Mouse (Mus musculus): ENCODE measurements around the gene Cmtm7.
A peak's percentile ranks its signal among the peaks of the same experiment; 100 is the strongest.

The Cmtm7 gene

DNA sequence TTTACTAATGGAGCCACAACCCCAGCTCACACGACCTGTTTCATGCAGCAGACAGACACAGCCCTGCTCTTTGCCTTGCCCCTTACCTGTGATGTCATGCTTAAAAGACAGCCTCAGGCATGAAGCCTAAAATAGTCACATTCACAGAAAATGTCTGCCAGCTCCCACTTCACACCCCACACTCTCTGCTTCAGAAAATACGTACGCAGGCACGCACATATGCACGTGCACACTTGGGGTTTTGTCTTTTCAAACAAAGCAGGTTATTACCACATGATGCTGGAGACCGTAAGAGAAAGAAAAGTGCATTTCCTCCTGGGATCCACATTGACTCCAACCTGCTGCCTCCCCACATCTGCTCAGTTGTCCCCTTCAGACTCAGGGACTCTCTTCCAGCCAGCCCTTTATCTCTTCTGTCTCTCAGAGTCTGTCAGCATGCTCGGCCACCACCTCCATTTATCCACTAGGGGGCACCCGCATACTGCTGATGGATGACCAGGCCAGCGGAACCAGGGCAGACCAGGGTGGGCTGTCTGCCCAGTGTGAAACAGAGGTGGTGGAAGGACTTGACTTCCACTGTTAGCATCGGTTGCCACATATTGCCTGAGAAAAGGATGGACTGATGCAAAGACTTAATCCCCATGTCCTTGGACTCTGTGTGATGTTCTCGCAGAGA is 15.8 kb upstream of the Cmtm7 start:
- ATAC-seq (ENCODE audit: insufficient number of reproducible peaks, low FRiP score, low TSS enrichment), result peak; percentile 81; the same call in 1 of the 2 replicates

DNA sequence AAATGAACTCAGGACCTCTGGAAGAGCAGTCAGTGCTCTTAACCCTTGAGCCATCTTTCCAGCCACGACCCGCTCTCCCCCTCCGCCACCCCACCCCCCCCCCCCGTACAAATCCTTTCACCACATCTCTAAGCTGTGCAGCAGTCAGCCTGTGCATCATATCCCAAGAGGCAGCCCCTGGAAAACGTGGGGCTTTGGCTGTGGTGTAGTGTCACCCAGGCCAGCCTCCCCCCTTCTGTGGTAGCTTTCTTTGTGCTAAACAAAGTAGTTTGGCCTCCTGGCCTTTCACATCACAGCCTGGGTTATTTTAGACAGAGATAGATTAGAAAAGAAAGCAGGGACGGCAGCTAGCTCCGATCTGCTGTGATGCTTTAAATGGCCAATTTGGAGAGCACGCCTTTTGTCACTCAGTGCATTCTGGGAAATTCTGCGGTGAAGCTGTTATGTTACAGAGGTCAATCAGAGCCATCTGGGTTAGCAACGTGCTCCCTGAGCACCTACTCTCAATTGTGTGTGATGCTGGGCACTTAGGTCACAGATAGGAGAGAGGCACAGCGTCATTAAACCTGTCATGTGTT is 14.9 kb upstream of the Cmtm7 start:
- ATAC-seq (ENCODE audit: insufficient number of reproducible peaks, low FRiP score, low TSS enrichment), result no peak

DNA sequence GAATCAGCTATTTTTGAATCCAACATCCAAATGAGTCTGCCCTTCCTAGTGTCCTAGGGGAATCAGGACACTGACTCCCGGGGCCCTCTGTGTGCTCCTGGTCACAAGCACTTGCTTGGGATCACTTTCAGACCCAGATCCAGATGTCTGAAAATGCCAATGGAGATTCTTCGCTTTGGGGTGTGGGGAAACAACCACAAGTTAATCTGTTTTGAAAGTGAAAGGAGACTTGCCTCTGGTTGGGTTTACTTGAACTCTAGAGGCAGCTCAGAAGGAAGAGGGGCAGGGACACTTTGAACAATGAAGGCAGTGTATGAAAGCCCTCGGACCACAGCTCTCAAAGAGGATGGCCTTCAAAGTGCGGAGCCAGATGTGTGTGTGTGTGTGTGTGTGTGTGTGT is 12.8 kb upstream of the Cmtm7 start:
- no peak for ATAC-seq (ENCODE audit: insufficient number of reproducible peaks, low FRiP score, low TSS enrichment)

DNA sequence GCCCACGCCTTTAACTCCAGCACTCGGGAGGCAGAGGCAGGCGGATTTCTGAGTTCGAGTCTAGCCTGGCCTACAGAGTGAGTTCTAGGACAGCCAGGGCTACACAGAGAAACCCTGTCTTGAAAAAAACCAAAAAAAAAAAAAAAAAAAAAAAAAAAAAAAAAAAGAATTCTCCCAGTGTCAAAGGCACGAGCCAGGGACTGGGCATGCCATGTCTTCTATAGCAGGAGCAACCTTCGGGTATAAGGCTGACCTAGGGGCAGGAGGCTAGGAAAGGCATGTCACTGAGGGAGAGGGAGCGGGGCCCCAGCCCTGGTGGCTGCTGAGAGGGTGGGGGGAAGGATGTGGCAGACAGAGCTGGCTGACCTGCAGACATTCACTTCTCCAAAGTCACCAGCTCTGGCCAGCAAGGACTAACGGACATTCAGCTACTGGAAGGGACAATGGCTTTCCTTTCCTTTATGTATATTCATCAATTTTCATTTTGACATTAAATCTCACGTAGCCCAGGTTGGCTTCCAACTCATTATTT is 12.2 kb upstream of the Cmtm7 start:
- no peak for ATAC-seq (ENCODE audit: insufficient number of reproducible peaks, low FRiP score, low TSS enrichment)

DNA sequence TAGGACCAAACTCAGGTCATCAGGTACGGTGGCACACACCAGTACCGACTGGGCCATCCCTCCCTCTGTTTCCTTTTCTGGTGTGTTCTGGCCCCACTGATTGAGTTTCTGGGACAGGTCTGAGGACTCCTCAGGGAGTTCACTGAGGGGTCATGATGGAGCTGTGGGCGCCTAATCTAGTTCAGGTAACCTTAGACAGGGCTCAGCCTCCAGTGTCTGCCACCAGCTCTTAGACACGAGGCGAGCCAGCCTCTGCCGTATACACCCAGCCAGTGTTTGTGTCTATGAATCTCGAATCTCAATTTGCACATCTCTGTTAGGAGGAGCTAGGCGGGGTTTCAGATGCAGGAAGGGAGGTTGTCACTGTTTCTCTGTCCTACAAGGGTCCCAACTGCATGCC is 8.3 kb upstream of the Cmtm7 start:
- ATAC-seq (ENCODE audit: insufficient number of reproducible peaks, low FRiP score, low TSS enrichment), result no peak

DNA sequence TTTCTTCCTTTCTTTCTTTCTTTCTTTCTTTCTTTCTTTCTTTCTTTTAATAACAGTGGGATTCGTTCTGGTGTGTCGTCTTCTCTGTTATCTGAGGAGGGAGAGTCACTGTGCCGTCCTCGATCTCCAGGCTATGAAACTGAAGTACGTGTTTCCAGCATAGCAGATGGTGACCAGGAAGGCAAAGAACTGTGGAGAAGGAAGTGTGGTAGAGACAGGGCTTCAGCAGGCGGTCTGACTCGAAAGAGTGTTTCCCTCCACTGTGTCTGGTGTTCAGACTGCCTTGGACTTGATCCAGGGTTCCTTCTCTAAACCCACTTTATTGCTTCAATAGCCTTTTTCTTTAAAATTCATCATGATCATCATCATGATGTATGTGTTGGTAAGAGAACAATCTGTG is 7.9 kb upstream of the Cmtm7 start:
- ATAC-seq (ENCODE audit: insufficient number of reproducible peaks, low FRiP score, low TSS enrichment), result no peak

DNA sequence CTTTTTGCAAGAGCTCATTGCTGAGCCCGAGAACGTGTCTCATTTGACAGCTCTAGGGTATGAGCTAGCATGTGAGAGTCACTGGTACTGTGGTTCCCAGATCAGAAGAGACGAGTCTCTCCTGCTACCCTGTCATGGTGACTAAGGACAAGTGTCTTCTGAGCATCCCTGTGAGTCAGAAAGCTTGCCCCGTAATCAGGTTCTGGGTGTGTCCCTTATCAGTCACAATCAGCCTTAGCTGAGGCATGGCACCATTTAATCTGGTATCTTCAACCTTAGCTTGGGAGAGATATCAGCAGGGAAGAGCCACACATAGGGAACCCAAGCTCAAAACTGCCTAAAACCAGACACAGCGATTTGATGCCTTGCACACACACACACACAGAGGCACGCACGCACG is 7.0 kb upstream of the Cmtm7 start:
- no peak for ATAC-seq (ENCODE audit: insufficient number of reproducible peaks, low FRiP score, low TSS enrichment)

DNA sequence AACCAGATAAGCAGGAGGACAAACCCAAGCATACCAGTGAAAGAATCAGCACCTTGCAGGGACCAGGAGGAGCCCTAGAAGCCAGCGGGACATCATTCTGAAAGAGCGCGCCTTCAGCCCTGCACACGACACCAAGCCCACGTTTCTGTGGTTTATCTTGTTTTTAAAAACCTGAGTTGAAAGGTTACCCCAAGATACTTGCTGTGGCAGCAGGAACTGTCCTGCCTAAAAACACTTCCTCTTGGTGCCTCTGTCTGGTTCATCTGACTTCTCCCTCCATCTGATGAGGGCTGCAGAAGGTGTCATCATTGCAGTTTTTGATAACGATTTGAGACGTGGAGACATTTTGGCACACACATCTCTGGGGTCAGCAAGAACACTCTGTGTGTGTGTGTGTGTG is 6.1 kb upstream of the Cmtm7 start:
- ATAC-seq (ENCODE audit: insufficient number of reproducible peaks, low FRiP score, low TSS enrichment), result no peak

DNA sequence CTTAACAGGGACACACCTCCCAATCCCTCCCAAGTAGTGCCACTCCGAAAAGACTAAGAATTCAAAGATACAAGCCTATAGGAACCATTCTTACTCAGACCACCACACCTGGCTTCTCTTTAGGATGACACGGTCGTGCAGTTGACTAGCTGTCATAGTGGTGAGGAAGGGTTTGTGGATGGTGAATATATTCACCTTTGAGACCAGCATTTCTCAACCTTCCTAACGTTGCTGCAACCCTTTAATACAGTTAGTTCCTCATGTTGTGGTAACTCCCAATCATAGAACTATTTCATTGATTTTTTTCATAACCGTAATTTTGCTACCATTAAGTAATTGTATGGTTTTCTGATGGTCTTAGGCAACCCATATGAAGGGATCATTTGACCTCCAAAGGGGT is 5.5 kb upstream of the Cmtm7 start:
- ATAC-seq (ENCODE audit: insufficient number of reproducible peaks, low FRiP score, low TSS enrichment), result no peak

DNA sequence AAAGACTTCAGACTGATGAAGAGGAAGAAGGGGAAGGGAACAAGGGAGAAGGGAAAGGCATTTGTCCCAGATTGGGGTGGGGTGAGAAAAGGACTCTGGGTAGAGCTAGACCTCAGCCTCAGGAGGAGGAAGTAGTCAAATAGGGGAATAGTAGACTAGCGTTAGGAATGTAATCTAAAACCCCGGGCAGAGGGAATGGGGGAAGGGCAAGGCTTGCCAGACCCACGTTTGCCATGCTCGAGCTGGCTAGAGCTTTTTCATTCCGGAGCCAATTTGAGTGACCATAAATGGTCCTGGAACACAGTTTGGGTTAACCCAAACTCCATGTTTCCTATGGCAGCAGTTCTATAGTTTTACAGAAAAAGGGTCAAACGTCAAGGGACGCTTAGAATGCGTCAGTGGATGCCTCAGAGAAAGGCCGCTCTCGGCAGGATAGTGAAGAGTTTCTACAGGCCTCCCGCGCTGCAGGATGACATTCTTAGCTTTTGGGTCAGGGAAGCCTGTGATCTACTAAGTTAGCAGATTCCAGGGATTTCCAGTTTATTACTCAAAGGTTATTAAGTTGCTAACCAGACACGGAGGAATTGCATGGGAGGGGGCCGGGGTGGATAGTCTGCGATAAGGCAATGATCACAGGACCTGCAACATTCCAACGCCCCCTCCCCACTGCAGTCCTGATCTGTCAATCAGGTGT is 3.9 kb upstream of the Cmtm7 start:
- ATAC-seq (ENCODE audit: insufficient number of reproducible peaks, low FRiP score, low TSS enrichment), result no peak

DNA sequence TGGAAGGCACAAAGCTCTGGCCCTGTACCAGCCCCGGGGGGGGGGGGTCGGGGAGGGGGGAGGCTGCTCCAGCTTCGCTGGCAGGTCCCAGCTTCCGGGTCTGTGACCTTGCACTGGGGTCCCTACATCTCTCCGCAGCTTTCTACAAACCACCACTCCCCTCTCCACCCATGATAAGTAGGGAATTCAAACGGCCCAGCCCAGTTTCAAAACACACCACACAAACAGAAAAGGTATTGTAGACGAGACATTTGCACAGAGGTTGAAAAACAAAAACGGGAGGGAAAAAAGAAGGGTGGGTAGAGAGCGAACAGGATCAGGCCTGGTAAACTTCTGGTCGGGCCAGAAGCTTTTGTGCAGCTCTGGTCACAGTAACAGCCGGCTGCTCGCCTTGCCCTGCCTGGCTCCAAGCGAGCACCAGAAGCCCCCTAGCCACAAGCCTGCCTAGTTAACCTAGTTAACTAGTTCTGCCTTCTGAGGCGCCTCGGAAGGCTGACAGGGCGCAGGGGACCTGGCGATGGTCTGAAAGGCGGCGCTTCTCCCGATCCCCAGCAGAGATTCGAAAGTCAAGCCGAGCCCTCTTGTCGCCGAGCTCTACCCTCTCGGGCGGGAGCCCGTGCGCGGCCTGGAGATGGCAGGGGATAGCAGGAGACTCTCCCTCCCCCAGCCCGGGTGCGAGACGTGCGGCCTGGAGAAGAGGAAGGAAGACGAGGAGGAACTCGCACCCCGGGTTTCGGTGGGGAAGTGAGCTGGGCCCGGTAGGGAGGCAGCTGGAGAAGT is 720 bp downstream of the Cmtm7 start:
- peak; percentile 57; the same call in 1 of the 2 replicates for ATAC-seq (ENCODE audit: insufficient number of reproducible peaks, low FRiP score, low TSS enrichment)

DNA sequence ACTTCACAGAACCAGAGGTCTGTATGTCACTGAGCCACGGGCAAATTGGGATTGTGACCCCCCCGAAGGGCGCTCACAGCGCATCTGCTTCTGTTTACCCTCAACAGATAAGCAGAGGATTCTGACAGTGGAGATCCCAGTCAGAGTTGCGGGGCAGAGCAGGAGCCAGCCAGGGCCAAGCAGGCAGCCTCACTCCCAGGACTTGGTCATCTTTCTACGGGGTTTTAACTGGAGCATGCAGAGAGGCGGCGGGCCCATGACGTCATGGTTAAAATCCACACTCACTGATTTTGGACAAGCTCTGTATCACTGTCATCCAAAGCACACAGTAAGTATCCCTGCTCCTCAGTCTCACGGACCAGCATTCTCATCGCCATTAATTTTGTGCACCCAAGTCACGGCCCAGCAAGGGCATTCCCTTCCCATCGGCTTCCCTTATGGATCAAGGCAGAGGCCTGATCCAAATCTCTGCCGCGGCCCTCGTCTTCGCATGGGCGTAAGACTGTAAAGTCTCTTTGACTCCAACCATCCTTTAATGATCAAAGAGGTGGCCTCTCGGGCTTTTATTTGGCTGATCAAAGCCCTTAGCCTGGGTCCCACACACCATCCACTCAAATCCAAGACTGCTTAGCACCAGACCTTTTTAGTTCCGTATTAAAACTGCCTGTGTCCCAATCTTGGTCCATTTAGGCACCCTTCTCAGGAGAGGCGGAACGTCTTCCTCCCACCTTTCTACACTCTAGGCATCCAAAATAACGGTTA is 1.5 kb downstream of the Cmtm7 start:
- ATAC-seq (ENCODE audit: insufficient number of reproducible peaks, low FRiP score, low TSS enrichment), result no peak

DNA sequence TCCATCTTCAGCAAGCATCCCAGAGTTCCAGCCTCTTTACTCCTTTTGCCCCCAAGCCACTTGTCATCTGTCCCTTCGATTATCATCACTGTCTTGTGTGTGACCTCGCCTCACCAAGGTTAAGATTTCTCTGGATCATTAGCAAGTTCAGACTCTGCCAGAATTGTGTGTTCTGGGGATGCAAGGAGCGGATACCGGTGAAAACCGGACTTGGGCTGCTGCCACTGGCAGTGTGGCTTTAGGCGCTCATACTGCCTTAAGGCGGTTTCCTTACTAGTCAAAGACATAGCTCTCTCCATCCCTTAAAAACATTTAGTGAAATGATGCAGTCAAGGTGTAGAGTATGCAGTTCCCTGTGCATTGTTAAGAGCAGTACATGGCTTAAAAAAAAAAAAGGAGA is 2.8 kb downstream of the Cmtm7 start:
- no peak for ATAC-seq (ENCODE audit: insufficient number of reproducible peaks, low FRiP score, low TSS enrichment)

DNA sequence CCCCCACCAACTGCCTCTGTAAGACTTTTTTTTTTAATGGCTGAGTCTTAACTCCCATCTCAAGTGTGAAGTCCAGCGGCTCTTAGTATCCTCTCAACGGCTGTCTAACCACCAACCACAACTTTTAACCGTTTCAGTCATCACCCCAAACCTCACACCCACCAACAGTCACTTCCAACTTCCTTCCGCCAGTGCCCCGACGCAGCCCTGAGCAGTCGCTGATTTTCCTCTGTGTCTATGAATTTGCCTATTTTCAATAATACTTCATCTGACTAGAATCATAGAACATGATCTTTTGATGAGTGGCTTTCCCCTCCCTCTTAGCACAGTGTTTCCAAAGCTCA is 3.6 kb downstream of the Cmtm7 start:
- no peak for ATAC-seq (ENCODE audit: insufficient number of reproducible peaks, low FRiP score, low TSS enrichment)

DNA sequence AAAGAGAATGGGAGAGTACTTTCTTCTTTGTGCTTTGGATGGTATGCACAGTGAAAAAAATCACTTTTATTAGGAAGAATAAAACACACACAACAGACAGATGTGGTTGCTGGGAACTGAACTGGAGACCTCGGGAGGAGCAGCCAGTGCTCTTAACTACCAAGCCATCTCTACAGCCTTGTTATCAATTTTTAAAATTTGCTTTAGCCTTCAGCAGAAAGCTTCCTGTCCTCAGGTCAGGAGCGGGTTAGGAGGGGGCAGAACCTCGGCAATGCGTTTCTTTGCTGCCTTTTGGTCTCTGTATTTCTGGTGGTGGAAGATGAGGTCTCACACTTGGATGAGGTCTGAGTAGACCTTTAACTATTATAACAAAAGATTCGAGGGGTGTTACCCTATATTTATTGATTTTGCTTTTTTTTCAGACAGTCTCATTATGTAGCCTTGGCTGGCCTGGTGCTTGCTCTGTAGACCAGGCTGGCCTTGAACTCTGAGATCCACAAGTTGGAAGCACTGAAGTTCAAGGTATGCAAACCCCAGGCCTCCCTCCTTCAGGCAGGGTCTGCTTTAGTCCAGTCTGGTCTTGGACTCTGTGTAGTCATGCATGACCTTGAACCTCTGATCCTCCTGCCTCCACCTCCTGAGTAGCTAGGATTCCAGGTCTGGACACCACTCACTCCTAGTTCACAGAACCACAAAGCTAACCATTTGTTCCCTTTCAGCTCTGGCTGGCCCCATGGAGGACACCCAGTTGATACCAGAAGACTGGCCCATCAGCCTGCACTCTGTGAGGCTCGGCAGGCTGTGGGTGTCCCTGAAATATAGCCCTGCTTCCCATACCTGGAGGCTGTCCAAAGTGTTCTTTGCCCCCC is 4.2 kb downstream of the Cmtm7 start:
- ATAC-seq (ENCODE audit: insufficient number of reproducible peaks, low FRiP score, low TSS enrichment), result no peak

DNA sequence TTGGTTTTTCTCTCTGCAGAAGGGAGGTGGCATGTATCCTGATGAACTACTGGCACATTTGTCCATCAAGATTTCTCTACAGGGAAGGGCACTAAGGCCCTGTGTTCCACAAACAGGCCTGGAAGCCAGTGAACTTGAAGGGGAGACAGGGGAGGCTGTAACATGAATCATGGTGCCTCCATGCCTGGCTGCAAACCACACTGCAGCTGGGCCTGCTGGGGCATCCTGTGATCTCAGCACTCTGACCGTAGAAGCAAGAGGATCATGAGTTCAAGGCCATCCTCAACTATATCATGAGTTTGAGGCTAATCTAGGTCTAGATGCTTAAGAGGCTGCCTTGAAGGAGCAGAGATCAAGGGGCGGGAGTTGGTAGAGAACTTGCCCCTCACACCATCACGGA is 5.3 kb downstream of the Cmtm7 start:
- no peak for ATAC-seq (ENCODE audit: insufficient number of reproducible peaks, low FRiP score, low TSS enrichment)

DNA sequence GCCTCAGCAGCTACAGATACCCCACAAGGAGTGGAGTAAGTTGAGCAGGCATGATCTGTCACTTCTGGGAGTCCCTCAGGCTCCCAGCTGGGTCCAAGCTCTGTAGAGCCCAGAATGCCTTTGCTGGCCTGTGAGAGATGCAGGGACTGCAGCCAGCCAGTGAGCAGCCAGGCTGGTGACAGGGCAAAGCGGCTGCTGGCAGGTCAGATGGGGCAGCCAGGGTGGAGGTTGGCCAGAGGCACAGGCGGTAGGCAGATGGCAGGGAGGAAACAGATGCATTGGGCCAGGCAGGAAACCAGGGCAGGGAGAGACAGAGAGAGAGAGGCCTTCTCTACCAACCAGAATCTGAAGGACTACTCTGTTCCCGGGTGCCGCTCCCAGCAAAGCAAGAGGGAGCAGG is 6.4 kb downstream of the Cmtm7 start:
- peak; percentile 92 for ATAC-seq (ENCODE audit: insufficient number of reproducible peaks, low FRiP score, low TSS enrichment)

DNA sequence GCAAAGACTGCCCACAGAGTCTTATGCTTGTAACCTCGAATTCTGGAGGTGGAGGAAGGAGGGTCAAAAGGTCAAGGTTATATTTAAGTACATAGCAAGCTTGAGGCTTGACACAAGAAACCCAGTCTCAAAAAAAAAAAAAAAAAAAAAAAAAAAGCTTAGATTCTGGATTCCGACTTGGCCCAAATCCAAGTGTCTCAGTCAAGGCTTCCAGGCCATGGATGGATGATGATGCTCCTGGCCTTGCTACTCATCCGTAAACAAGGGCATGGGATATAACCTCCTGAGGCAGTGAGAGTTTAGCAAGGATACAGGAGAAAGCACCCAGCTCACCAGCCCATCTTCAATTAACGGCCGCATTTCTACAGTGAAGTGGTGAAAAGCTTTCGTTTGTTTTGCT is 7.0 kb downstream of the Cmtm7 start:
- no peak for ATAC-seq (ENCODE audit: insufficient number of reproducible peaks, low FRiP score, low TSS enrichment)

DNA sequence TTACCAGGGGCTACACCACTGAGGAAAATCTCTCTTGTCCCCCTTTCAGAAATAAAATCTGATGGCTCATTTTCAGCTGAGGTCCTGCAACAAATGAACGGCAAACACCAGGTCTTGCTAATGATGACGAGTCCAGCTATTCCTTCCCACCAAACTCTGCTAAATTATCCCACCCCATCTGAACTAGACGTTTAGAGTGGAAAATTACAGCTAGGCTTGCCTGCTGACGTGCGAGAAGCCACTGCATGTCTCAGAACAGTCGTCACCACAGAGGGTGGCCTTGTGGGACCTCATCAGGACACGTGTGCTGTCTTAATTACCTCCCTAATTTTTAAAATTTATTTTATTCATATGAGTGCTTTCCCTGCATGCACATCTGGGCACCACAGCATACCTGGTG is 10.1 kb downstream of the Cmtm7 start:
- ATAC-seq (ENCODE audit: insufficient number of reproducible peaks, low FRiP score, low TSS enrichment), result no peak
